Mouse (Mus musculus) intestine, embryonic 15.5 days (tissue): ENCODE measurements around the gene Tax1bp1. TPM values are rescaled to one million over a fixed set of nuclear protein-coding genes. Genes with fewer than 3 reads are reported as not detected.

Source experiments
- polyA plus RNA-seq: library from polyadenylated mRNA; unstranded; fragments of >200 nt; fragmentation: Nextera tagmentation; extraction: Ambion mirVana; gene quantifications from 2 replicates; pipeline ENCODE4 v1.2.1, GENCODE M21; 2015

The Tax1bp1 gene
- polyA plus RNA-seq, 1 experiment from 2014 or later, result 172 TPM

Other genes starting within 250 kb of the Tax1bp1 start
- 135 and 137 TPM in 2 replicates for gene Hibadh, start 73.3 kb upstream of the Tax1bp1 start, polyA plus RNA-seq